Mouse (Mus musculus) E14TG2a.4 (cell line): ENCODE measurements around the gene Cyp51.

ENCODE experiments used
- CTCF ChIP-seq: conservative IDR thresholded peaks from 2 replicates; pipeline ENCODE4 v1.5.1; 2014; ENCODE audit warnings: low read length
- POU5F1 ChIP-seq: IDR thresholded peaks from 2 replicates; pipeline ENCODE4 v1.6.1; 2014; ENCODE audit warnings: low read length, borderline replicate concordance

DNA sequence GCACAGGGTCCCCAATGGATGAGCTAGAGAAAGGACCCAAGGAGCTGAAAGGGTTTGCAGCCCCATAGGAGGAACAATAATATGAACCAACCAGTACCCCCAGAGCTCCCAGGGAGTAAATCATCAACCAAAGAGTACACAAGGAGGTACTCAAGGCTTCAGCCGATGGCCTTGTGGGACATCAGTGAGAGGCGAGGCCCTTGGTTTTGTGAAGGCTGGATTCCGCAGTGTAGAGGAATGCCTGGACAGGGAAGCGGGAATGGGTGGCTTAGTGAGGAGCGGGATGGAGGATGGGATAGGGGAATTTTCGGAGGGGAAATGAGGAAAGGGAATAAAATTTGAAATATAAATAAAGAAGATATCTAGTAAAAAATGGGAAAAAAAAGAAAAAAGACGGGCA lies 19.6 kb downstream of the Cyp51 start:
- TF ChIP-seq CTCF: no peak
- no peak for TF ChIP-seq POU5F1
